Mouse (Mus musculus): ENCODE data around the gene Glrx.

Glrx gene

GRCm38 (mm10) chr13:75891868-75892267 is 52.2 kb downstream of the Glrx start:
- no peak for DNase-seq (ENCODE audit: low spot score in 2 of 2)

GRCm38 (mm10) chr13:75892291-75892690 is 52.6 kb downstream of the Glrx start:
- no peak for DNase-seq (ENCODE audit: low spot score in 2 of 2)

- DNase-seq (ENCODE audit: low spot score in 2 of 2): no peak
Measured at GRCm38 (mm10) chr13:75892876-75893275, 53.2 kb downstream of the Glrx start.
